Mouse (Mus musculus): ENCODE results near the gene Fstl4. TPM values are rescaled to one million over a fixed set of nuclear protein-coding genes. Genes with fewer than 3 reads are reported as not detected.
"Not testable (repeated sequence)": the region's sequence is repeated elsewhere in the genome, so short reads cannot be mapped to it uniquely, and the experiment has no call there.

The Fstl4 gene
- total and polyA plus RNA-seq, 3 experiments, result not detected

GRCm38 (mm10) chr11:53087896-53088295, 323.5 kb downstream of the Fstl4 start:
- not testable (repeated sequence) for H3K36me3 ChIP-seq (ENCODE audit: control insufficient read depth in 1 of 2, insufficient read depth in 2 of 2, low read length in 2 of 2); H3K27me3 ChIP-seq (ENCODE audit: control insufficient read depth in 1 of 2, insufficient read depth in 2 of 2, low read length in 2 of 2); H3K9ac ChIP-seq (ENCODE audit: control insufficient read depth, low read depth, low read length, poor library complexity, severe bottlenecking); DNase-seq (ENCODE audit: low read depth, low spot score); H3K4me1 ChIP-seq (ENCODE audit: control insufficient read depth in 1 of 2, insufficient read depth in 2 of 2, low read length in 2 of 2); H3K9me3 ChIP-seq (replicated peaks; ENCODE audit: insufficient read depth, low read length); H3K4me3 ChIP-seq (ENCODE audit: control insufficient read depth in 1 of 2, insufficient read depth in 1 of 2, low read depth in 2 of 2, low read length in 2 of 2); H3K27ac ChIP-seq (ENCODE audit: control insufficient read depth, low read depth, low read length); H3K79me2 ChIP-seq (ENCODE audit: control insufficient read depth, insufficient read depth, low read length, poor library complexity)

- no peaks in the 10 kb centered on the region for H3K79me2 ChIP-seq (ENCODE audit: control insufficient read depth, insufficient read depth, low read length, poor library complexity)
- no peaks in the 10 kb centered on the region for H3K9me3 ChIP-seq (replicated peaks; ENCODE audit: insufficient read depth, low read length)
- DNase-seq (ENCODE audit: low read depth, low spot score), result no peak
- no peaks in the 10 kb centered on the region for H3K36me3 ChIP-seq (ENCODE audit: control insufficient read depth in 1 of 2, insufficient read depth in 2 of 2, low read length in 2 of 2)
- no peak overlapping the region for H3K27ac ChIP-seq (ENCODE audit: control insufficient read depth, low read depth, low read length)
- H3K27me3 ChIP-seq (ENCODE audit: control insufficient read depth in 1 of 2, insufficient read depth in 2 of 2, low read length in 2 of 2), result no peaks in the 10 kb centered on the region
- H3K4me3 ChIP-seq (ENCODE audit: control insufficient read depth in 1 of 2, insufficient read depth in 1 of 2, low read depth in 2 of 2, low read length in 2 of 2), result no peak overlapping the region
- no peak overlapping the region for H3K9ac ChIP-seq (ENCODE audit: control insufficient read depth, low read depth, low read length, poor library complexity, severe bottlenecking)
- no peak for TF ChIP-seq CHD1 (IDR thresholded peaks at IDR 0.05; ENCODE audit: low read depth, low read length)
- no peak for TF ChIP-seq MYC (IDR thresholded peaks at IDR 0.05; ENCODE audit: low read depth, low read length)
- H3K4me1 ChIP-seq (ENCODE audit: control insufficient read depth in 1 of 2, insufficient read depth in 2 of 2, low read length in 2 of 2), result no peaks in the 10 kb centered on the region
Observed at GRCm38 (mm10) chr11:53091596-53091995, 327.2 kb downstream of the Fstl4 start.

GRCm38 (mm10) chr11:53096871-53097270, 332.4 kb downstream of the Fstl4 start:
- no peaks in the 10 kb centered on the region for H3K4me1 ChIP-seq (ENCODE audit: control insufficient read depth in 1 of 2, insufficient read depth in 2 of 2, low read length in 2 of 2)
- H3K9ac ChIP-seq (ENCODE audit: control insufficient read depth, low read depth, low read length, poor library complexity, severe bottlenecking), result no peak overlapping the region
- no peak overlapping the region for H3K4me3 ChIP-seq (ENCODE audit: control insufficient read depth in 1 of 2, insufficient read depth in 1 of 2, low read depth in 2 of 2, low read length in 2 of 2)
- no peak for DNase-seq (ENCODE audit: low read depth, low spot score)
- no peaks in the 10 kb centered on the region for H3K36me3 ChIP-seq (ENCODE audit: control insufficient read depth in 1 of 2, insufficient read depth in 2 of 2, low read length in 2 of 2)
- TF ChIP-seq TAL1 (IDR thresholded peaks at IDR 0.05; ENCODE audit: low read length), result no peak
- no peak for TF ChIP-seq CHD1 (IDR thresholded peaks at IDR 0.05; ENCODE audit: low read depth, low read length)
- TF ChIP-seq ETS1 (IDR thresholded peaks at IDR 0.05; ENCODE audit: low read depth, low read length), result no peak
- TF ChIP-seq ELF1 (IDR thresholded peaks at IDR 0.05; ENCODE audit: low read depth, low read length), result no peak
- no peak for TF ChIP-seq POLR2AphosphoS2 (IDR thresholded peaks at IDR 0.05; ENCODE audit: low read length)
- TF ChIP-seq ZMIZ1 (IDR thresholded peaks at IDR 0.05; ENCODE audit: low read depth, low read length), result no peak
- no peak overlapping the region for H3K27ac ChIP-seq (ENCODE audit: control insufficient read depth, low read depth, low read length)
- no peaks in the 10 kb centered on the region for H3K79me2 ChIP-seq (ENCODE audit: control insufficient read depth, insufficient read depth, low read length, poor library complexity)
- H3K9me3 ChIP-seq (replicated peaks; ENCODE audit: insufficient read depth, low read length), result no peaks in the 10 kb centered on the region
- H3K27me3 ChIP-seq (ENCODE audit: control insufficient read depth in 1 of 2, insufficient read depth in 2 of 2, low read length in 2 of 2), result no peaks in the 10 kb centered on the region

GRCm38 (mm10) chr11:53097331-53097730, 332.9 kb downstream of the Fstl4 start:
- H3K27me3 ChIP-seq (ENCODE audit: control insufficient read depth in 1 of 2, insufficient read depth in 2 of 2, low read length in 2 of 2), result no peaks in the 10 kb centered on the region

More at GRCm38 (mm10) chr11:53097331-53097730, 332.9 kb downstream of the Fstl4 start:
- no peak for DNase-seq (ENCODE audit: low read depth, low spot score)
- TF ChIP-seq MAX (IDR thresholded peaks at IDR 0.05; ENCODE audit: low read length), result no peak
- no peak for TF ChIP-seq E2F4 (IDR thresholded peaks at IDR 0.05; ENCODE audit: borderline replicate concordance, low read depth, low read length)
- no peak for TF ChIP-seq ZKSCAN1 (IDR thresholded peaks at IDR 0.05; ENCODE audit: low read depth, low read length)
- no peak for TF ChIP-seq UBTF (IDR thresholded peaks at IDR 0.05; ENCODE audit: borderline replicate concordance, insufficient read depth, low read depth, low read length)
- TF ChIP-seq JUND (IDR thresholded peaks at IDR 0.05; ENCODE audit: low read depth, low read length), result no peak
- no peak for TF ChIP-seq CHD1 (IDR thresholded peaks at IDR 0.05; ENCODE audit: low read depth, low read length)
- no peak for TF ChIP-seq USF1 (IDR thresholded peaks at IDR 0.05; ENCODE audit: low read depth, low read length)
- TF ChIP-seq ELF1 (IDR thresholded peaks at IDR 0.05; ENCODE audit: low read depth, low read length), result no peak
- no peak for TF ChIP-seq POLR2A (IDR thresholded peaks at IDR 0.05; ENCODE audit: control insufficient read depth in 1 of 2, insufficient read depth in 1 of 2, low read depth in 1 of 2, low read length in 2 of 2, poor library complexity in 1 of 2)
- no peak for TF ChIP-seq MXI1 (IDR thresholded peaks at IDR 0.05; ENCODE audit: low read depth, low read length)
- TF ChIP-seq MYB (IDR thresholded peaks at IDR 0.05; ENCODE audit: low read depth, low read length), result no peak
- TF ChIP-seq USF2 (IDR thresholded peaks at IDR 0.05; ENCODE audit: borderline replicate concordance in 1 of 2, insufficient read depth in 1 of 2, low read depth in 1 of 2, low read length in 2 of 2), result no peak
- no peak for TF ChIP-seq GATA1 (IDR thresholded peaks at IDR 0.05; ENCODE audit: low read depth, low read length)
- Histone ChIP-seq H3K4me1 (ENCODE audit: control insufficient read depth in 1 of 2, insufficient read depth in 2 of 2, low read length in 2 of 2) (no peaks in the 10 kb centered on the region), H3K27ac (ENCODE audit: control insufficient read depth, low read depth, low read length) (no peak overlapping the region), H3K36me3 (ENCODE audit: control insufficient read depth in 1 of 2, insufficient read depth in 2 of 2, low read length in 2 of 2) (no peaks in the 10 kb centered on the region), H3K4me3 (ENCODE audit: control insufficient read depth in 1 of 2, insufficient read depth in 1 of 2, low read depth in 2 of 2, low read length in 2 of 2) (no peak overlapping the region), H3K9ac (ENCODE audit: control insufficient read depth, low read depth, low read length, poor library complexity, severe bottlenecking) (no peak overlapping the region), H3K79me2 (ENCODE audit: control insufficient read depth, insufficient read depth, low read length, poor library complexity) (no peaks in the 10 kb centered on the region), H3K9me3 (replicated peaks; ENCODE audit: insufficient read depth, low read length) (no peaks in the 10 kb centered on the region)

Measured in MEL (cell line).